Mouse (Mus musculus) liver, embryonic 13.5 days (tissue): ENCODE measurements around the gene Cfap300. TPM values are rescaled to one million over a fixed set of nuclear protein-coding genes. Genes with fewer than 3 reads are reported as not detected.

Experiments
- ATAC-seq: fragments of 200-750 bp; cut with Nextera tagmentation; 2 replicates; pipeline ENCODE4 v1.8.0; 2017; ENCODE audit warnings: low read depth, mild to moderate bottlenecking, moderate number of reproducible peaks, moderate library complexity
- DNase-seq: peaks from one replicate; pipeline ENCODE4 v3.0.0; 2022
- H3K27ac ChIP-seq: fragments of 300-500 bp; sonication (generic); 2 replicates; pipeline ENCODE4 v1.5.1; 2015; ENCODE audit warnings: moderate library complexity, mild to moderate bottlenecking, inconsistent platforms
- H3K27me3 ChIP-seq: fragments of 300-500 bp; sonication (generic); 2 replicates; pipeline ENCODE4 v1.6.1; 2015; ENCODE audit warnings: mild to moderate bottlenecking, inconsistent platforms
- H3K36me3 ChIP-seq: fragments of 300-500 bp; sonication (generic); 2 replicates; pipeline ENCODE4 v1.6.1; 2015; ENCODE audit warnings: mild to moderate bottlenecking, inconsistent platforms
- H3K4me1 ChIP-seq: fragments of 300-500 bp; sonication (generic); replicated peaks from 2 replicates; pipeline ENCODE4 v1.6.1; 2015; ENCODE audit warnings: inconsistent platforms
- H3K4me2 ChIP-seq: fragments of 300-500 bp; sonication (generic); 2 replicates; pipeline ENCODE4 v1.6.1; 2015; ENCODE audit warnings: inconsistent platforms, mild to moderate bottlenecking, moderate library complexity
- H3K4me3 ChIP-seq: fragments of 300-500 bp; sonication (generic); replicated peaks from 2 replicates; pipeline ENCODE4 v1.5.1; 2015; ENCODE audit warnings: mild to moderate bottlenecking, inconsistent platforms
- H3K9ac ChIP-seq: fragments of 300-500 bp; sonication (generic); 2 replicates; pipeline ENCODE4 v1.6.1; 2015; ENCODE audit warnings: mild to moderate bottlenecking, inconsistent platforms
- H3K9me3 ChIP-seq: fragments of 300-500 bp; sonication (generic); replicated peaks from 2 replicates; pipeline ENCODE4 v1.6.1; 2016; ENCODE audit warnings: inconsistent platforms
- WGBS: fragments of 180-500 bp; shearing (Covaris S2); methylation state at CpG from one replicate; pipeline ENCODE4 v1.1.7; 2015; ENCODE audit not compliant: insufficient replicate concordance; 5-methylcytosine and 5-hydroxymethylcytosine counted together
- polyA plus RNA-seq: library from polyadenylated mRNA; unstranded; fragments of >200 nt; fragmentation: Nextera tagmentation; extraction: Ambion mirVana; gene quantifications from 2 replicates; pipeline ENCODE4 v1.2.1, GENCODE M21; 2015

Gene Cfap300
- polyA plus RNA-seq, 1 experiment from 2014 or later, result 1.6 TPM

DNA sequence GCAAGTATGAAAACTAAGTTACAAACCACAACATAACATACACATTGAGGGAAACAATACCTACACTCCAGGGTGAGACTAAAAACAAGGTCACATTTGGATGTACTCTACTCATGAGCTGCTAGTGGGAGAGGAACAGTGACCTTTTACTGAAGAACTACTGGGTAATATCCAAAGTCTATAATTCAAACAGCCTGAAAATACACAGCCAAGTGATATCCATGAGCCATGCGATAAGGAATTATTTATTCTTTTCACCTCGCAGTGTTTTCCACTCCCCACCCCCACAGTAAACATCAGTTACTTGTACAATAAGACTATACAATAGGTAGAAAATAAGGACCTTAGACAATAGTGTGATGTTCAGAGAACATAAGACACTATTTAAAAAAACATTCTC lies 62.5 kb downstream of the Cfap300 start:
- H3K36me3 ChIP-seq, result no peaks in the 10 kb centered on the region
- no peaks in the 10 kb centered on the region for H3K9me3 ChIP-seq
- DNase-seq (no peak), ATAC-seq (no peak)
- 72% methylated on average over 2 of the region's 2 CpGs for WGBS
- H3K4me2 ChIP-seq, result no peak overlapping the region
- no peaks in the 10 kb centered on the region for H3K27me3 ChIP-seq
- H3K4me1 ChIP-seq, result no peaks in the 10 kb centered on the region
- H3K9ac ChIP-seq, result no peak overlapping the region
- H3K27ac ChIP-seq, result no peak overlapping the region
- H3K4me3 ChIP-seq, result no peak overlapping the region

DNA sequence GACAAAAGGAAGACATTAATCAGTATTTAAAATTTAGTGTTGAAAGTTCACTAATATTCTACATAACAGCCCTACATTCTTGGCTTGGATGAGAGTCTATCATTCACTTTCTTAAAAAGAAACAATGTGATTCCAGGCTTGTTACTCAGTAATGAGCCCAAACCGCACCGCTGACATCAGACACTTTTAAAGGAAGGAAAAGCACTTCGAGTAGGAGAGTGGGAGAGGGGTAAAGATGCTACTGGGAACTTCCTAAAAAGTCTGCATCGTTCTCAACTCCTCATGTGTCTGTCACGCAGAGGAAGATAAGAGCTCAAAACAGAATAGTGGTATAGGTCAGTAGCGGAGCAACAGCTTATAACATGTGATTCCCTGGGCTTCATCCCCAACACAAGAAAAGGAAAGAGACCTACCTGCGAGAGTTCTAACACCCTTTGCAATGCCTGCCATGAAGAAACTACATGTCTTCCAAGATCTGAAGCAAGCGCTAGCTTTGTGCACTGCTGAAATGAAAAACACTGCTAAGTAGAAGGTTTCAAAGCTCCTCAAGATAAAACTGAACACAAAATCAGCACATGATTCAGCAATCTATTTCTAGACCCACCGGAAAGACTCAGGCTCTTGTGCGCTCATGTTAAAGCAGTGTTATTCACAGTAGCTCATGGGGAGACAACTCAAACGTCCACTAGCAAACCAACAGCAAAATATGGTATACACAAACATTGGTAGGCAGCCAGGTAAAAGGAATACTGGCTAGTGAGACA lies 63.3 kb downstream of the Cfap300 start:
- Histone ChIP-seq H3K4me3 (no peak overlapping the region), H3K27ac (no peak overlapping the region), H3K9ac (no peak overlapping the region), H3K4me1 (no peaks in the 10 kb centered on the region), H3K4me2 (no peak overlapping the region), H3K9me3 (no peaks in the 10 kb centered on the region), H3K27me3 (no peaks in the 10 kb centered on the region), H3K36me3 (no peaks in the 10 kb centered on the region)
- ATAC-seq (no peak), DNase-seq (no peak)
- 57% methylated on average over 11 of the region's 11 CpGs for WGBS

DNA sequence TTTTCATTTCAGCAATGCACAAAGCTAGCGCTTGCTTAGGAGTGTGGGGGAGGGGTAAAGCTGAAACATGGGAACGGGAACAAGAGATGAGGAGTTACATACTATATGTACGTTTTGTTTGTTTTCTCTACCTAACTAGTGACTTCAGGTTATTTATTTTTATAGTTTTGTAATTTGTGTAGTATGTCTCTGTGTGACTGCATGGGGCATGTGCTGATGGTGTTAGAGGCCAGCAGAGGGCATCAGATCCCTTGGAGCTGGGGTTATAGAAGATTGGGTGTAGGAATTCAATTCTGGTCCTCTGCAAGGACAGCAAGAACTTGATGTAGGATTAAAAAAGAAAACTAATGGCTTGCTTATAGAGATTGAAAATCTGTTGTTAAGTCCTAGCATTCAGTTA lies 64.1 kb downstream of the Cfap300 start:
- no peak overlapping the region for H3K4me2 ChIP-seq
- 63% methylated on average over 3 of the region's 3 CpGs for WGBS
- ATAC-seq (no peak), DNase-seq (no peak)
- no peaks in the 10 kb centered on the region for H3K36me3 ChIP-seq
- no peaks in the 10 kb centered on the region for H3K27me3 ChIP-seq
- no peak overlapping the region for H3K27ac ChIP-seq
- no peak overlapping the region for H3K4me3 ChIP-seq
- H3K9ac ChIP-seq, result no peak overlapping the region
- H3K9me3 ChIP-seq, result no peaks in the 10 kb centered on the region
- H3K4me1 ChIP-seq, result no peaks in the 10 kb centered on the region

DNA sequence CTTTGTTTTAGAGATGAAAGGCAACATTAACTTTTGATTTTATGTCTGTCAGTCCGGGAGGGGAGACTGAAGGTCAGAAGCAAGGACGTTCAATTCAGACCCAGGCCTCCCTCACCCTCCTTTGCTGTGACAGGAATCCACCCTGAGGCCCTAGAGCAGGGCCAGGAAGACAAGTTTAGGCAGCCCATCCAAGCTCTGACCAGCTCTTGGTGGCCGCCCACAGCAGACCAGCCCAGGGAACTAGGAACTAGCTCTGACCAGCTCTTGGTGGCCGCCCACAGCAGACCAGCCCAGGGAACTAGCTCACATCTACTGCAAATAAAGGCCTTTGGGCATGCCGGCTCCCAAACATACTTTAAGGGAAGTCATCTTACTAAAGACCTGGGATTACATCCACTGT lies 65.0 kb downstream of the Cfap300 start:
- H3K27me3 ChIP-seq, result no peaks in the 10 kb centered on the region
- DNase-seq (no peak), ATAC-seq (no peak)
- no peaks in the 10 kb centered on the region for H3K9me3 ChIP-seq
- H3K9ac ChIP-seq, result no peak overlapping the region
- H3K27ac ChIP-seq, result no peak overlapping the region
- no peak overlapping the region for H3K4me2 ChIP-seq
- WGBS, result 55% methylated on average over 5 of the region's 5 CpGs
- H3K4me1 ChIP-seq, result no peaks in the 10 kb centered on the region
- H3K4me3 ChIP-seq, result no peak overlapping the region
- no peaks in the 10 kb centered on the region for H3K36me3 ChIP-seq

DNA sequence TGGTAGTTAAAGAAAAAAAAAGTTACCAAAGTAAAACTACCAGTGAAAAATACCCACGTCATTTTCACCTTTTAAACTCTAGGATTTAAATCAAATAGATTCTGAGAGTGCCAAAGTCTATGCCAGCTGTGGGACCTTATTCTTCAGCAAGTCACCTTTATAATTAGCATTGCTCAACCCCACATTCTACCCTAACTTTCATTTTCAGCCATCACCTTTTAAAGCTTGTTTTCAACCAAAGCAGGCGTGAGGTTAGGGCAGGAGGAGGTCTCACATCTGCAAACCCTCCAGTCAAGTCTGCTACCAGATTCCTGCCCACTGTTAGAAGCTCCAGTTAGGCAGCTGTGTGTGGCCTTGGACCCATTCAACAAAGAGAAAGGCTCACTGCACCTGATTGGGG lies 70.6 kb downstream of the Cfap300 start:
- 46% methylated on average over 2 of the region's 2 CpGs for WGBS

More for the DNA sequence above, 70.6 kb downstream of the Cfap300 start:
- Histone ChIP-seq H3K9me3 (no peaks in the 10 kb centered on the region), H3K27ac (no peak overlapping the region), H3K36me3 (no peaks in the 10 kb centered on the region), H3K4me1 (0 out of 2 replicates have a peak, but pooled peaks cover 2% of the 10 kb centered on the region), H3K4me2 (no peak overlapping the region), H3K4me3 (no peak overlapping the region), H3K27me3 (no peaks in the 10 kb centered on the region), H3K9ac (no peak overlapping the region)
- ATAC-seq (no peak), DNase-seq (no peak)

Other genes with a start within 250 kb of the Cfap300 start
- gene Birc2, start 205.8 kb downstream of the Cfap300 start, polyA plus RNA-seq, result 11.7 and 15.7 TPM in 2 replicates
- gene Birc3, start 169.6 kb downstream of the Cfap300 start, polyA plus RNA-seq, result 4.8 and 5.7 TPM in 2 replicates
- 3.5 and 3.7 TPM in 2 replicates for gene Yap1, start 38.2 kb downstream of the Cfap300 start, polyA plus RNA-seq
- gene Cep126, start 91.5 kb upstream of the Cfap300 start, polyA plus RNA-seq, result 0.23 and 0.37 TPM in 2 replicates